Mouse (Mus musculus) kidney, embryonic 15.5 days (tissue): ENCODE data around the gene Pah. TPM values are rescaled to one million over a fixed set of nuclear protein-coding genes. Genes with fewer than 3 reads are reported as not detected.

Experiments
- ATAC-seq: fragments of 200-750 bp; cut with Nextera tagmentation; replicated peaks from 2 replicates; pipeline ENCODE4 v1.8.0; 2017; ENCODE audit warnings: moderate TSS enrichment; ENCODE audit not compliant: low FRiP score
- H3K27ac ChIP-seq: fragments of 300-500 bp; sonication (generic); 2 replicates; pipeline ENCODE4 v1.5.1; 2015; ENCODE audit warnings: mild to moderate bottlenecking, inconsistent platforms
- H3K27me3 ChIP-seq: fragments of 300-500 bp; sonication (generic); 2 replicates; pipeline ENCODE4 v1.6.1; 2015; ENCODE audit warnings: inconsistent platforms
- H3K36me3 ChIP-seq: fragments of 300-500 bp; sonication (generic); 2 replicates; pipeline ENCODE4 v1.6.1; 2015; ENCODE audit warnings: inconsistent platforms
- H3K4me1 ChIP-seq: fragments of 300-500 bp; sonication (generic); 2 replicates; pipeline ENCODE4 v1.6.1; 2015; ENCODE audit warnings: inconsistent platforms
- H3K4me2 ChIP-seq: fragments of 300-500 bp; sonication (generic); 2 replicates; pipeline ENCODE4 v1.6.1; 2015; ENCODE audit warnings: moderate library complexity, mild to moderate bottlenecking, inconsistent platforms
- H3K4me3 ChIP-seq: fragments of 300-500 bp; sonication (generic); replicated peaks from 2 replicates; pipeline ENCODE4 v1.5.1; 2015; ENCODE audit warnings: mild to moderate bottlenecking, inconsistent platforms
- H3K9ac ChIP-seq: fragments of 300-500 bp; sonication (generic); 2 replicates; pipeline ENCODE4 v1.6.1; 2015; ENCODE audit warnings: mild to moderate bottlenecking, inconsistent platforms
- H3K9me3 ChIP-seq: fragments of 300-500 bp; sonication (generic); replicated peaks from 2 replicates; pipeline ENCODE4 v1.6.1; 2016; ENCODE audit warnings: inconsistent platforms
- WGBS: fragments of 180-500 bp; shearing (Covaris S2); methylation state at CpG from one replicate; pipeline ENCODE4 v1.1.7; 2015; ENCODE audit warnings: mixed read lengths; 5-methylcytosine and 5-hydroxymethylcytosine counted together
- polyA plus RNA-seq: library from polyadenylated mRNA; unstranded; fragments of >200 nt; fragmentation: Nextera tagmentation; extraction: Ambion mirVana; gene quantifications from 2 replicates; pipeline ENCODE4 v1.2.1, GENCODE M21; 2015

The Pah gene
- polyA plus RNA-seq, 1 experiment from 2014 or later, result 3.3 TPM

GRCm38 (mm10) chr10:87492332-87492660 is 29.3 kb upstream of the Pah start:
- H3K4me1 ChIP-seq, result peaks cover 44% of the 10 kb centered on the region
- no peaks in the 10 kb centered on the region for H3K36me3 ChIP-seq
- WGBS, result 1% methylated on average over 26 of the region's 26 CpGs
- no peak overlapping the region for H3K27ac ChIP-seq
- H3K9ac ChIP-seq, result 0 out of 2 replicates have a peak overlapping the region, but pooled peaks have one; percentile 38
- H3K4me3 ChIP-seq, result peak overlapping the region; percentile 61
- H3K9me3 ChIP-seq, result no peaks in the 10 kb centered on the region
- peaks cover 97% of the 10 kb centered on the region for H3K27me3 ChIP-seq
- ATAC-seq, result no peak
- peak overlapping the region; percentile 99 for H3K4me2 ChIP-seq

- WGBS, result 1% methylated on average over 66 of the region's 90 CpGs
- H3K4me3 ChIP-seq, result peak overlapping the region; percentile 61
- H3K36me3 ChIP-seq, result no peaks in the 10 kb centered on the region
- peaks cover 44% of the 10 kb centered on the region for H3K4me1 ChIP-seq
- ATAC-seq, result peak; percentile 71
- peaks cover 95% of the 10 kb centered on the region for H3K27me3 ChIP-seq
- peaks cover 2% of the 10 kb centered on the region; the same call in 1 of the 2 replicates for H3K9me3 ChIP-seq
- H3K9ac ChIP-seq, result peak overlapping the region; percentile 38; the same call in 1 of the 2 replicates
- peak overlapping the region; percentile 99 for H3K4me2 ChIP-seq
- no peak overlapping the region for H3K27ac ChIP-seq
Observed at GRCm38 (mm10) chr10:87492661-87493551, 28.7 kb upstream of the Pah start.

DNA sequence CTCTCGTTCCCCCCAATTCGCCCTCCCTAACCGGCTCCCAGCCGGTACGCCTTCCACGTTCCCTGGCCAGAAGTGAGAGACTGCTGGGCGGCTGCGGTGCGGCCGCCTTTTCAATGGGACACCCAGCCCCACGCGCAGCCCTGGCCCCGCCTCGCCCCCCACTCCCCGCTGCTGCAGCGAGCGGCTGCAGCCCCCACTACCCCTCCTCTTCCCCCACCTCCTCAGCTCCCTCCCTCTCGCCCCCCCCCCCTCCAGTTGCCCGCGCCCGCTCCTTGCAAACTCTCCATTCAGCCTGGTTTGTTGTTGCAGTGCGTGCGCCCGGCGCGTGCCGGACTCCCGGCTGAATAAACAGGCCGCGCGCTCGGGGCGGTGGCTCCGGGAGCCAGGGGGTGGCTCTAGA is 28.0 kb upstream of the Pah start, which contains the start of gene Ascl1:
Gene Ascl1 (minus strand): TSS at position 85 of the 400 bp plus-strand sequence.
- Histone ChIP-seq H3K9ac (peak within 1 kb of the TSS; percentile 38; the same call in 1 of the 2 replicates), H3K9me3 (peaks cover 5% of the 10 kb centered on the region; the same call in 1 of the 2 replicates), H3K27ac (no peak within 1 kb of the TSS), H3K36me3 (no peaks in the 10 kb centered on the region), H3K4me2 (peak within 1 kb of the TSS; percentile 99), H3K4me3 (peak within 1 kb of the TSS; percentile 61), H3K4me1 (peaks cover 40% of the 10 kb centered on the region), H3K27me3 (peaks cover 95% of the 10 kb centered on the region)
- ATAC-seq, result peak; percentile 40
- under 1% methylated on average over 32 of the region's 34 CpGs for WGBS

GRCm38 (mm10) chr10:87494176-87494575 is 27.4 kb upstream of the Pah start:
- Histone ChIP-seq H3K4me3 (peak overlapping the region; percentile 61), H3K27me3 (peaks cover 95% of the 10 kb centered on the region), H3K36me3 (no peaks in the 10 kb centered on the region), H3K4me1 (peaks cover 36% of the 10 kb centered on the region), H3K27ac (no peak overlapping the region), H3K9ac (no peak overlapping the region), H3K9me3 (peaks cover 5% of the 10 kb centered on the region; the same call in 1 of the 2 replicates), H3K4me2 (peak overlapping the region; percentile 99)
- WGBS, result 2% methylated on average over 4 of the region's 4 CpGs
- no peak for ATAC-seq

DNA sequence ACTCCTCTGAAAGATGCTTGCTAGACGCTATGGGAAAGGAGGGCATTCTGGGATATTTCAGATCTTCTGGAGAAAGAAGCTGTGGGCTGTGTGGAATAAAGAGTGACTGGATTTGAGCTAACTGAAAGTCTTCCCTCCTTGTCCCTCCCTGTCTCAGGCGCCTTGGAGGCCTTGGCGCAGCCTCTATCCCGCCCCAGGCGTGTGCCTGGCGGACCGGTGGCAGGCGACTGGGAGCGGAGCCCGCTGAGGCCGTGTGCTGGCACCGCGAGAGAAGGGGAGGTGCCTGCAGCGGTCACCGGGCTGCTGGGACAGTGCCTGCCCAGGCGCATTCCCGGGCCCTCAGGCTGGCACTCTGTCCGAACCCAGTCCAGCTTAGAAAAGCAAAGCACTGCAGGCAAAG is 27.0 kb upstream of the Pah start:
- H3K4me1 ChIP-seq, result peaks cover 33% of the 10 kb centered on the region
- H3K27me3 ChIP-seq, result peaks cover 93% of the 10 kb centered on the region
- H3K9ac ChIP-seq, result no peak overlapping the region
- H3K36me3 ChIP-seq, result no peaks in the 10 kb centered on the region
- H3K4me3 ChIP-seq, result peak overlapping the region; percentile 61
- H3K27ac ChIP-seq, result no peak overlapping the region
- H3K9me3 ChIP-seq, result peaks cover 5% of the 10 kb centered on the region; the same call in 1 of the 2 replicates
- peak overlapping the region; percentile 99 for H3K4me2 ChIP-seq
- under 1% methylated on average over 18 of the region's 18 CpGs for whole genome bisulfite sequencing
- ATAC-seq, result 0 out of 2 replicates have a peak, but pooled peaks have one; percentile 13

GRCm38 (mm10) chr10:87497056-87497455 is 24.5 kb upstream of the Pah start:
- H3K9me3 ChIP-seq, result peaks cover 5% of the 10 kb centered on the region; the same call in 1 of the 2 replicates
- no peak overlapping the region for H3K4me3 ChIP-seq
- H3K4me1 ChIP-seq, result peaks cover 33% of the 10 kb centered on the region
- H3K9ac ChIP-seq, result no peak overlapping the region
- no peak for ATAC-seq
- H3K4me2 ChIP-seq, result no peak overlapping the region
- no peaks in the 10 kb centered on the region for H3K36me3 ChIP-seq
- 94% methylated on average over 2 of the region's 2 CpGs for WGBS
- no peak overlapping the region for H3K27ac ChIP-seq
- H3K27me3 ChIP-seq, result peaks cover 95% of the 10 kb centered on the region

DNA sequence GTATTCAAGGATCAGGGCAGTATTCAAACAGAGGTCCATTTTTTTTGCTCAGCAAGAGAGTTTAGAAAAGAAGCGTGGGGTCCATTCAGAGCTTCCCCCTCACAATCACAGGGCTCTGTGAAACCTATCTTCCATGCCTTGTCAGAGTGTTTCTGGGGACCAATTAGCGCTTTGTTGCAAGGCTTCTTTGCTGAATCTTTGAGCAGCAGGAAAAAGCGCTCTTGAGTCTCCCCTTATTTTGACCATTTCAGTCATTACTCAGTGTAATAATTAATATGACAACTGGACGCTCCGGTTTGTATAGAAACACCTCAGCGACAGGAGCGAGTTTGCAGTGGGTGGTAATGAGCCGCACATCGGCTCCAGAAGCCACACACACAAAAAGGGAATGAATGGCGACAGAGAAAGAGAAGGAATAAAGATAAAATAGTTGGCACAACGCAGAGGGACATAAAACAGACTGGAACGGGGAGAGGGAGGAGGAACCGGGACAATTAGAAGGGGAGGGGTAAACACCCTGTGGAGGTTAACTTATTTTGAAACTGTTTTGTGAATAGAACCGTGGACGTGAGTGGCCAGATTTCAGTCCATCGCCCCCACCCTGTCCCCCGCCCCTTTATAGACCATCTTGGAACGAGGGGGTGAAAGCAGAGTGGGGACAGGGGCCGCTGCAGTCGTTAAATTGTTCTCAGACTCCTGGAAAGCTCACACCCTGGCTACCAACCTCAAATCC is 20.5 kb upstream of the Pah start:
- Histone ChIP-seq H3K4me3 (no peak overlapping the region), H3K9ac (no peak overlapping the region), H3K27ac (no peak overlapping the region), H3K27me3 (peaks cover 84% of the 10 kb centered on the region), H3K4me2 (no peak overlapping the region), H3K9me3 (peaks cover 5% of the 10 kb centered on the region; the same call in 1 of the 2 replicates), H3K36me3 (no peaks in the 10 kb centered on the region), H3K4me1 (peaks cover 7% of the 10 kb centered on the region; the same call in 1 of the 2 replicates)
- ATAC-seq, result no peak
- WGBS, result 14% methylated on average over 20 of the region's 20 CpGs

DNA sequence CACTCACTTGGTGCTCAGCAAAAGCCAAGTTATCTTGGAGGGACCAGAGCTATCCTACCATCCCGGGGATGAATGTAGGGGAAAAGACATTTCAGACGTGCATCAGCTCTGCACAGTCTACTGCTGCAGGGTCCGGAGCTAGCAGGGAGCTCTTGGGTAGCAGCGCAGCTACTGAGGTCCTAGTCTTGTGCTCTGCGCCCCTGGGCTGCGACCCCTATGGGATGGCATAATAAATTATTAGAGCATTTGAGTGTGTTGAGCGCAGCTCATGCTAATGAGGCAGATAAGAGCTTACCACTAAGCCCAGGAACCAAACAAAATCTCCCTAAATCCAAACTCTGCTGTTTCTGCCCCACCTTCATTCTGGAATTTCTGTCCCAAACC is 19.9 kb upstream of the Pah start:
- H3K9me3 ChIP-seq, result peaks cover 5% of the 10 kb centered on the region; the same call in 1 of the 2 replicates
- no peak overlapping the region for H3K4me2 ChIP-seq
- no peaks in the 10 kb centered on the region for H3K36me3 ChIP-seq
- H3K27ac ChIP-seq, result no peak overlapping the region
- no peak for ATAC-seq
- H3K4me3 ChIP-seq, result no peak overlapping the region
- WGBS, result 6% methylated on average over 7 of the region's 7 CpGs
- peaks cover 7% of the 10 kb centered on the region; the same call in 1 of the 2 replicates for H3K4me1 ChIP-seq
- H3K27me3 ChIP-seq, result peaks cover 80% of the 10 kb centered on the region
- no peak overlapping the region for H3K9ac ChIP-seq

DNA sequence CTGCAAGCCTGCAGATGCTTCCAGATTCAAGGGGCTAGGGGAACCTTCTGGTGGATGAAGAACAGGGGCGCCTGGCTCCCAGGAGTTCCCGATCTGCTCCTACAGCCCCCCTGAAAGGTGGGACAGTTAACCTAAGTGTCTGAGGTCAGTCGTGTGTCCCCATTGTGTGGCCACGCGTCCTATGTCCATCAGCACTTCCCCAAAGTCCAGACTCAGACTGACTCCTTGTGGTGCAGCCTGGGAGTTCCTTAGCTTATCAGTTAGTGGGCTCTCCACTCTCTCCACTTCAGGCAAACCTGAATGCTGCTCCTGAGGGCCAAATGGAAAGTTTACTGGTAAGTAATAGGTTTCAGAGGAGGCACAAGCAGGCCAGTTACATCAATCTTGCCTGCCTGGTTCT is 19.3 kb upstream of the Pah start:
- H3K27ac ChIP-seq, result no peak overlapping the region
- WGBS, result 18% methylated on average over 5 of the region's 5 CpGs
- no peaks in the 10 kb centered on the region for H3K36me3 ChIP-seq
- H3K4me2 ChIP-seq, result no peak overlapping the region
- peaks cover 5% of the 10 kb centered on the region; the same call in 1 of the 2 replicates for H3K9me3 ChIP-seq
- no peak overlapping the region for H3K9ac ChIP-seq
- H3K27me3 ChIP-seq, result peaks cover 74% of the 10 kb centered on the region
- H3K4me3 ChIP-seq, result no peak overlapping the region
- ATAC-seq, result peak; percentile 56; the same call in 1 of the 2 replicates
- peaks cover 7% of the 10 kb centered on the region; the same call in 1 of the 2 replicates for H3K4me1 ChIP-seq

GRCm38 (mm10) chr10:87503946-87504345 is 17.6 kb upstream of the Pah start:
- Histone ChIP-seq H3K9ac (no peak overlapping the region), H3K27ac (no peak overlapping the region), H3K4me3 (no peak overlapping the region), H3K36me3 (no peaks in the 10 kb centered on the region), H3K4me2 (no peak overlapping the region), H3K4me1 (peaks cover 7% of the 10 kb centered on the region; the same call in 1 of the 2 replicates), H3K9me3 (no peaks in the 10 kb centered on the region), H3K27me3 (peaks cover 59% of the 10 kb centered on the region)
- WGBS, result 3% methylated on average over 10 of the region's 10 CpGs
- ATAC-seq, result no peak; the same call in 1 of the 2 replicates

GRCm38 (mm10) chr10:87508581-87508980 is 13.0 kb upstream of the Pah start:
- Histone ChIP-seq H3K27me3 (peaks cover 14% of the 10 kb centered on the region), H3K4me2 (no peak overlapping the region), H3K27ac (no peak overlapping the region), H3K9ac (no peak overlapping the region), H3K36me3 (no peaks in the 10 kb centered on the region), H3K4me3 (no peak overlapping the region), H3K9me3 (no peaks in the 10 kb centered on the region), H3K4me1 (0 out of 2 replicates have a peak, but pooled peaks cover 2% of the 10 kb centered on the region)
- 78% methylated on average over 4 of the region's 4 CpGs for WGBS
- no peak for ATAC-seq

- H3K9me3 ChIP-seq, result no peaks in the 10 kb centered on the region
- H3K27me3 ChIP-seq, result no peaks in the 10 kb centered on the region
- no peak for ATAC-seq
- no peaks in the 10 kb centered on the region for H3K36me3 ChIP-seq
- no peaks in the 10 kb centered on the region for H3K4me1 ChIP-seq
- no peak overlapping the region for H3K4me3 ChIP-seq
- no peak overlapping the region for H3K27ac ChIP-seq
- no peak overlapping the region for H3K9ac ChIP-seq
- no peak overlapping the region for H3K4me2 ChIP-seq
Observed at GRCm38 (mm10) chr10:87513052-87513451, 8.5 kb upstream of the Pah start.
